In genomic region chr3:76140445-76140844, GRCm38 (mm10) we compare ENCODE assay signal across 15 mouse cellular contexts.
DNase-seq lines count a peak whose midpoint lies in the region; ATAC-seq lines count a peak whose summit lies in the region.
"Had no signal": no experiment of that assay in that cellular context is flagged by ENCODE, and none has a peak within 500 bp of the region (broad histone marks: within the 10 kb centered on the region; RNA-seq: fewer than 3 reads in every experiment).

No protein-coding gene starts in this region.

- DNase-seq in cerebellum, adult 11 months = no peak
- DNase-seq in layer of hippocampus, adult 18-20 months (ENCODE audit: low spot score in 2 of 2) = peak; percentile 9 to 42
- DNase-seq in layer of hippocampus, postnatal 10 days (ENCODE audit: low spot score in 2 of 2) = no peak
- peak; percentile 11 for DNase-seq in layer of hippocampus, adult 9-10 months (ENCODE audit: low spot score)
- DNase-seq in lung, postnatal 14 days = no peak
- no peak for DNase-seq in thymus, postnatal 25 days
- DNase-seq: adrenal gland, adult 2 months; heart, adult 2 months; heart, postnatal 10 days; kidney, adult 9 months; kidney, postnatal 10 days; lung, embryonic 14.5 days had no signal

- peak; percentile 84 for ATAC-seq in cerebellum, adult (ENCODE audit: insufficient number of reproducible peaks, low FRiP score, low TSS enrichment)
- ATAC-seq: activated CD4-positive, CD25-positive, alpha-beta regulatory T cell, adult 4 months; intestine, postnatal 0 days had no signal

Comparison
In these comparisons a context has a peak if more than half of its experiments do, and no peak if none do; other contexts are left out.
1. DNase-seq: peak in layer of hippocampus, adult 18-20 months (2 of 2) and layer of hippocampus, adult 9-10 months (single experiment); none in cerebellum, adult 11 months (single experiment), layer of hippocampus, postnatal 10 days (0 of 2), lung, postnatal 14 days (single experiment) and thymus, postnatal 25 days (single experiment).